In genomic region chr15:61160666-61161065, GRCm38 (mm10) we compare ENCODE assay signal across 11 mouse cellular contexts.
"Had no signal": no experiment of that assay in that cellular context is flagged by ENCODE, and none has a peak within 500 bp of the region (broad histone marks: within the 10 kb centered on the region; RNA-seq: fewer than 3 reads in every experiment).

No protein-coding gene starts in this region.

- H3K9me3 ChIP-seq: limb, embryonic 10.5 days; liver, embryonic 15.5 days; neural tube, embryonic 12.5 days had no signal

- H3K36me3 ChIP-seq: limb, embryonic 10.5 days; liver, embryonic 15.5 days; neural tube, embryonic 12.5 days had no signal

- H3K4me3 ChIP-seq: left cerebral cortex, adult 2 months; limb, embryonic 10.5 days; liver, embryonic 15.5 days; neural tube, embryonic 12.5 days had no signal

- H3K9ac ChIP-seq: liver, embryonic 15.5 days; neural tube, embryonic 12.5 days had no signal

- DNase-seq: kidney, adult 2 months; lung, adult 2 months; midbrain, embryonic 14.5 days; right cerebral cortex, postnatal 14 days; thymus, postnatal 4 days had no signal

- H3K4me2 ChIP-seq: liver, embryonic 11.5 days; liver, embryonic 15.5 days; neural tube, embryonic 12.5 days had no signal

- H3K4me1 ChIP-seq: liver, embryonic 15.5 days; neural tube, embryonic 12.5 days had no signal

- H3K27me3 ChIP-seq: liver, embryonic 15.5 days; neural tube, embryonic 12.5 days had no signal

- H3K27ac ChIP-seq: left cerebral cortex, adult 2 months; limb, embryonic 10.5 days; liver, embryonic 15.5 days; neural tube, embryonic 12.5 days; stomach, postnatal 0 days had no signal
